Mouse (Mus musculus): ENCODE data around the gene Gm45021.
A peak's percentile ranks its signal among the peaks of the same experiment; 100 is the strongest.

Gene Gm45021

GRCm38 (mm10) chr6:48589194-48589750, at the start of gene Gm45021:
Gene Gm45021, plus strand, starts transcription at chr6:48589610.
- no peak for DNase-seq (ENCODE audit: low spot score)

- no peak for DNase-seq (ENCODE audit: low spot score)
These were observed 49.5 kb upstream of the Gm45021 start for GRCm38 (mm10) chr6:48539860-48540259.

GRCm38 (mm10) chr6:48540721-48541120, 48.7 kb upstream of the Gm45021 start:
- no peak for DNase-seq (ENCODE audit: low spot score)

- no peak for DNase-seq (ENCODE audit: low spot score)
These were observed 47.6 kb upstream of the Gm45021 start for GRCm38 (mm10) chr6:48541560-48542450.

- no peak for DNase-seq (ENCODE audit: low spot score)
These were observed 46.8 kb upstream of the Gm45021 start for GRCm38 (mm10) chr6:48542631-48543030.

GRCm38 (mm10) chr6:48545251-48545650, 44.2 kb upstream of the Gm45021 start:
- DNase-seq (ENCODE audit: low spot score) = no peak

- DNase-seq (ENCODE audit: low spot score) = no peak
These were observed 43.1 kb upstream of the Gm45021 start for GRCm38 (mm10) chr6:48546271-48546670.

GRCm38 (mm10) chr6:48546858-48547257, 42.6 kb upstream of the Gm45021 start:
- DNase-seq (ENCODE audit: low spot score) = no peak

- no peak for DNase-seq (ENCODE audit: low spot score)
These were observed 41.1 kb upstream of the Gm45021 start for GRCm38 (mm10) chr6:48548314-48548713.

GRCm38 (mm10) chr6:48552918-48553317, 36.5 kb upstream of the Gm45021 start:
- DNase-seq (ENCODE audit: low spot score) = no peak

- DNase-seq (ENCODE audit: low spot score) = no peak
These were observed 35.6 kb upstream of the Gm45021 start for GRCm38 (mm10) chr6:48553819-48554218.

GRCm38 (mm10) chr6:48554280-48555103, 34.9 kb upstream of the Gm45021 start, which contains the start of gene Lrrc61:
Gene Lrrc61, plus strand, starts transcription at chr6:48554796.
- DNase-seq (ENCODE audit: low spot score) = peak; percentile 81

GRCm38 (mm10) chr6:48555104-48555890, 34.1 kb upstream of the Gm45021 start:
- DNase-seq (ENCODE audit: low spot score) = no peak

- no peak for DNase-seq (ENCODE audit: low spot score)
These were observed 33.5 kb upstream of the Gm45021 start for GRCm38 (mm10) chr6:48555956-48556355.

- no peak for DNase-seq (ENCODE audit: low spot score)
These were observed 23.6 kb upstream of the Gm45021 start for GRCm38 (mm10) chr6:48565693-48566310.

- no peak for DNase-seq (ENCODE audit: low spot score)
These were observed 23.1 kb upstream of the Gm45021 start for GRCm38 (mm10) chr6:48566312-48566711.

- no peak for DNase-seq (ENCODE audit: low spot score)
These were observed 21.1 kb upstream of the Gm45021 start for GRCm38 (mm10) chr6:48568036-48568984.

- DNase-seq (ENCODE audit: low spot score) = no peak
These were observed 20.2 kb upstream of the Gm45021 start for GRCm38 (mm10) chr6:48569065-48569807.

- DNase-seq (ENCODE audit: low spot score) = no peak
These were observed 17.4 kb upstream of the Gm45021 start for GRCm38 (mm10) chr6:48572014-48572413.

Measured in spleen, adult 12 weeks (tissue).